Mouse (Mus musculus) liver, postnatal 0 days (tissue): ENCODE measurements around the gene Cope.

Experiments
- CTCF ChIP-seq: sonication (generic); IDR thresholded peaks from 2 replicates; pipeline ENCODE4 v1.5.1; 2016; ENCODE audit warnings: antibody characterized with exemption, low read depth
- EP300 ChIP-seq: IDR thresholded peaks from 2 replicates; pipeline ENCODE4 v1.6.1; 2016; ENCODE audit warnings: antibody characterized with exemption, low read depth, mild to moderate bottlenecking

DNA sequence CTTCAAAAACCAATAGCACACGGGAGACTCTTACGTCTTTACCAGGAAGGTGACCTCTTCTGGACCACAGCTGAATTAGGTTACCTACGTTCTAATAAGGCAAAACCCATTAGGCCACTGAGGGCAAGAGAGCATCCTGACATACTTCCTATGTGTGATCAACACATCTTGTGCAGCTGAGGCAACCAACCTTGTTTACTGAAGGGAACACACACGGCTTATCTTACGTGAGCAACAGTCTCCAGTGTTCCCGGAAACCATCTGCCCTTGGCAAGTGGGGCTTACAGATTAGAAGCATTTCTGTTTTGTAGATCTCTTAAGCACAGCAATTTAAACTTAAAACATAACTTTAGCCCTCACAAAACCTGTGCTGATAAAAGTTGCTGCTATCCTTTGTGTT, 25.2 kb downstream of the Cope start:
- no peak for TF ChIP-seq CTCF
- TF ChIP-seq EP300, result peak; percentile 96
